Mouse (Mus musculus): ENCODE measurements around the gene Krtap19-5. TPM values are rescaled to one million over a fixed set of nuclear protein-coding genes. Genes with fewer than 3 reads are reported as not detected.

Krtap19-5 gene
- total RNA-seq (2012; rRNA removed) (not detected in 2 replicates), polyA plus RNA-seq (2012; ENCODE audit: insufficient read depth in 1 of 2, insufficient read length in 2 of 2, low read depth in 1 of 2, low replicate concordance in 2 of 2, missing spikeins in 1 of 2) (not detected)

DNA sequence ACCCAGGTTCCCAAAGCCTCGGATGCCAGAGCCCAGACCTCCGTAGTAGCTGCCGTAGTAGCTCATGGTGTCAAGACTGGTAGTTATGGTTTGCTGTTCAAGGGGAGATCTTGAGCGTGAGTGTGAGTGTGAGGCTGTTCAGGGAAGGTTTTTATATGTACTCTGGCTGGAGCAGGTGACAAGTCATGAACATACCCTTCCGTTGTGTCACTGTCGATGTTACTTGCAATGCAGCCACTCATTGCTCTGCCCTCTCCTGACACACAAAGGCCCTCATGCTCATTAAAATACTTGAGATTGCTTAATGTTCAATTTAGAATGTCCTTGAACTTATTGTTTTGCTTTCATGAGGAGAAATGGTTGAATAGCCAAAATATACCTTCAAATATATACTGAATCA, at the start of gene Krtap19-5:
TSS of gene Krtap19-5 (minus strand) at position 101 of the 400 bp plus-strand sequence.
- H3K27ac ChIP-seq (ENCODE audit: control insufficient read depth, low read depth, low read length), result no peak within 1 kb of the TSS
- no peaks in the 10 kb centered on the region for H3K9me3 ChIP-seq (replicated peaks; ENCODE audit: insufficient read depth, low read length)
- no peak for DNase-seq (ENCODE audit: low read depth, low spot score)
- TF ChIP-seq HCFC1 (IDR thresholded peaks at IDR 0.05; ENCODE audit: low read depth, low read length) (no peak), MAX (IDR thresholded peaks at IDR 0.05; ENCODE audit: low read length) (no peak)
- H3K36me3 ChIP-seq (ENCODE audit: control insufficient read depth in 1 of 2, insufficient read depth in 2 of 2, low read length in 2 of 2), result no peaks in the 10 kb centered on the region
- no peak within 1 kb of the TSS for H3K4me3 ChIP-seq (ENCODE audit: control insufficient read depth in 1 of 2, insufficient read depth in 1 of 2, low read depth in 2 of 2, low read length in 2 of 2)
- H3K27me3 ChIP-seq (ENCODE audit: control insufficient read depth in 1 of 2, insufficient read depth in 2 of 2, low read length in 2 of 2), result no peaks in the 10 kb centered on the region
- H3K79me2 ChIP-seq (ENCODE audit: control insufficient read depth, insufficient read depth, low read length, poor library complexity), result no peaks in the 10 kb centered on the region
- H3K4me1 ChIP-seq (ENCODE audit: control insufficient read depth in 1 of 2, insufficient read depth in 2 of 2, low read length in 2 of 2), result no peaks in the 10 kb centered on the region
- no peak within 1 kb of the TSS for H3K9ac ChIP-seq (ENCODE audit: control insufficient read depth, low read depth, low read length, poor library complexity, severe bottlenecking)

DNA sequence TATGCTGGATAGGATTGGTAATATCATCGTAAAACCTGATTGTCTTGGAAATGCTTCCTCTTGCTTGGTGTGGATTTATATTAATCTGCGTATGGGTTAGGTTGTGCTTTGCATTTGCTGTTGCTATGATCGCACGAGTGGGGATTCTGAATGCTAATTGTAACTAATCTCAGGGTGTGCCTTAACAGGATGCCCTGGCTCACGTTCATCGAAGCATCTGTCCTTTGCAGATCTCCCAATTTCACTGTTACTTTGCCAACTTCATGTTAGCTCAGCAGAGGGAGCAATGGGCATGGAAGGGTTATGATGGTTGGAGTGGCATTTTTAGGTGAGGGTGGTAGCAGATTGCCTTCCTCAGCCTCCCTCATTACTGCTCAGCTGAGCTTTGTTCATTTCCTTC, 44.8 kb upstream of the Krtap19-5 start:
- Histone ChIP-seq H3K36me3 (ENCODE audit: control insufficient read depth in 1 of 2, insufficient read depth in 2 of 2, low read length in 2 of 2) (no peaks in the 10 kb centered on the region), H3K79me2 (ENCODE audit: control insufficient read depth, insufficient read depth, low read length, poor library complexity) (no peaks in the 10 kb centered on the region), H3K9ac (ENCODE audit: control insufficient read depth, low read depth, low read length, poor library complexity, severe bottlenecking) (no peak overlapping the region), H3K27ac (ENCODE audit: control insufficient read depth, low read depth, low read length) (no peak overlapping the region), H3K27me3 (ENCODE audit: control insufficient read depth in 1 of 2, insufficient read depth in 2 of 2, low read length in 2 of 2) (no peaks in the 10 kb centered on the region), H3K4me3 (ENCODE audit: control insufficient read depth in 1 of 2, insufficient read depth in 1 of 2, low read depth in 2 of 2, low read length in 2 of 2) (no peak overlapping the region), H3K4me1 (ENCODE audit: control insufficient read depth in 1 of 2, insufficient read depth in 2 of 2, low read length in 2 of 2) (no peaks in the 10 kb centered on the region), H3K9me3 (replicated peaks; ENCODE audit: insufficient read depth, low read length) (no peaks in the 10 kb centered on the region)
- TF ChIP-seq CTCF (IDR thresholded peaks at IDR 0.05 in 2 of 3, conservative IDR thresholded peaks at IDR 0.05 in 1 of 3; ENCODE audit: control insufficient read depth in 1 of 3, insufficient read depth in 1 of 3, low read depth in 2 of 3, low read length in 3 of 3, poor library complexity in 1 of 3, severe bottlenecking in 1 of 3) (no peak), MAX (IDR thresholded peaks at IDR 0.05; ENCODE audit: low read length) (no peak), MXI1 (IDR thresholded peaks at IDR 0.05; ENCODE audit: low read depth, low read length) (no peak), ZC3H11A (IDR thresholded peaks at IDR 0.05; ENCODE audit: low read depth, low read length) (no peak)
- DNase-seq (ENCODE audit: low read depth, low spot score), result no peak

DNA sequence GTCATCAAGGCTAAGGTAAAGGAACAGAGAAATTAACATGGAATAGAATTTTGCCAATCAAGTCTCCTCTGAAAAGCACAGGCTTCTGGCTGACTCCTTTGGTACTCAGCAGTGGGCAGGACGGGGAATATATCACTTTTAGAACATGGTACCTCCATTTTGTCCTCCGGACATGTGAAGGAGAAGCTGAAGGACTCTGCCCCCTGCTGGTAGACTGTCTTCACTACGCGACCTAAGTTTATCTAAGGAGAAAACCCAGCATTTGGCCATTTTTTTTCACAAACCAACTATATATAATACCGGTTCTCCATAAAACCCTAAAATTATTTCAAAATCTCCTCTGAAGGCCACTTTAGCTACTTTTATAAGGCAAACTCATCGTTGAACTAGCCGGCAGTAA, 42.0 kb upstream of the Krtap19-5 start:
- Histone ChIP-seq H3K4me1 (ENCODE audit: control insufficient read depth in 1 of 2, insufficient read depth in 2 of 2, low read length in 2 of 2) (no peaks in the 10 kb centered on the region), H3K27me3 (ENCODE audit: control insufficient read depth in 1 of 2, insufficient read depth in 2 of 2, low read length in 2 of 2) (no peaks in the 10 kb centered on the region), H3K36me3 (ENCODE audit: control insufficient read depth in 1 of 2, insufficient read depth in 2 of 2, low read length in 2 of 2) (no peaks in the 10 kb centered on the region), H3K9ac (ENCODE audit: control insufficient read depth, low read depth, low read length, poor library complexity, severe bottlenecking) (no peak overlapping the region), H3K27ac (ENCODE audit: control insufficient read depth, low read depth, low read length) (no peak overlapping the region), H3K79me2 (ENCODE audit: control insufficient read depth, insufficient read depth, low read length, poor library complexity) (no peaks in the 10 kb centered on the region), H3K4me3 (ENCODE audit: control insufficient read depth in 1 of 2, insufficient read depth in 1 of 2, low read depth in 2 of 2, low read length in 2 of 2) (no peak overlapping the region), H3K9me3 (replicated peaks; ENCODE audit: insufficient read depth, low read length) (no peaks in the 10 kb centered on the region)
- peak; percentile 26 for DNase-seq (ENCODE audit: low read depth, low spot score)
- TF ChIP-seq MEF2A (IDR thresholded peaks at IDR 0.05; ENCODE audit: extremely low read depth, insufficient replicate concordance, low read depth, low read length, poor library complexity, severe bottlenecking) (no peak), GATA1 (IDR thresholded peaks at IDR 0.05; ENCODE audit: low read depth, low read length) (no peak), RAD21 (IDR thresholded peaks at IDR 0.05; ENCODE audit: low read depth, low read length) (peak; percentile 2), CTCF (IDR thresholded peaks at IDR 0.05 in 2 of 3, conservative IDR thresholded peaks at IDR 0.05 in 1 of 3; ENCODE audit: control insufficient read depth in 1 of 3, insufficient read depth in 1 of 3, low read depth in 2 of 3, low read length in 3 of 3, poor library complexity in 1 of 3, severe bottlenecking in 1 of 3) (peak in 2 of 3 experiments; percentile 20 to 27; a peak in 3 of 6 replicates)

Data from MEL (cell line).